Mouse (Mus musculus): ENCODE results near the gene Vmn2r44.
A peak's percentile ranks its signal among the peaks of the same experiment; 100 is the strongest.
"Not testable (repeated sequence)": the region's sequence is repeated elsewhere in the genome, so short reads cannot be mapped to it uniquely, and the experiment has no call there.

The Vmn2r44 gene

DNA sequence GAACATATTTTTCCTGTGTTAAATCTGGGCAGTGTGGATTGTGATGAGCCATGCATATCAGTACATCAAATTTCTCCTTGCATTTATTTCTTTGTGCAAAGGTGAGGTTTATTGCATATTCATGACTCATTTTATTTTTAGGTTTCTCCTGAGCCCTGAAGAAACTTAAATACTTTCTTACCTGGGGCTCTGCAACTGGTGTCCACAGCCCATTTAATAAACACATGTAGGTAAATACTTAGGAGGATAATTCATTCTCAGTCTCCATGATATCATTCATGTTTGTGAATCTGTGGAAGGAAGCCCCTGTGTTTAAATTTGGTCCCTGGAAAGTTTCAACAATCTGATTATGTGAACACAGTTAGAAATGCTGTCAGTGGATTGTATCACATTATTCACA lies at the start of gene Vmn2r44:
Vmn2r44 (minus strand) TSS at position 101 of the 400 bp plus-strand sequence.
- not testable (repeated sequence) for DNase-seq

DNA sequence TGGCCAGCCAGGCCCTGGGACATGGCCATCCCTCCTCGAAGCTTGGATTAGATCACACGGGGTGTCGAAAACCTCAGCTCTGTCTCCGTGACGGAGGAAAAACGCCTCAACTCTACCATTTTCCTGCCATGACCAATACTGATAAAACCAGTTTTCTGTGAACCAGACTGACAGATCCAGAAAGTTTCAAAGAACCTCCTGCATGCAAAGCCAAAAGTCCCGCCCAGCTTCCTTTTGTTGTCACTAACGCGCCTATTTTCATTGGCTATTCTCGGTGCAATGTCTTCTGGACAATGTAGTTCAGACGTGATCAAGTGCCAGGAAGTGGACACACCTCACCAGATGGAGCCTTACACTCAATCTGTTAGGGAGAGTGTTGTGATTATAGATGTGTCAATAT lies 25.3 kb downstream of the Vmn2r44 start:
- DNase-seq: peak; percentile 5 to 36
